8 mouse cellular contexts compared by ENCODE assay signal in the genomic region with DNA sequence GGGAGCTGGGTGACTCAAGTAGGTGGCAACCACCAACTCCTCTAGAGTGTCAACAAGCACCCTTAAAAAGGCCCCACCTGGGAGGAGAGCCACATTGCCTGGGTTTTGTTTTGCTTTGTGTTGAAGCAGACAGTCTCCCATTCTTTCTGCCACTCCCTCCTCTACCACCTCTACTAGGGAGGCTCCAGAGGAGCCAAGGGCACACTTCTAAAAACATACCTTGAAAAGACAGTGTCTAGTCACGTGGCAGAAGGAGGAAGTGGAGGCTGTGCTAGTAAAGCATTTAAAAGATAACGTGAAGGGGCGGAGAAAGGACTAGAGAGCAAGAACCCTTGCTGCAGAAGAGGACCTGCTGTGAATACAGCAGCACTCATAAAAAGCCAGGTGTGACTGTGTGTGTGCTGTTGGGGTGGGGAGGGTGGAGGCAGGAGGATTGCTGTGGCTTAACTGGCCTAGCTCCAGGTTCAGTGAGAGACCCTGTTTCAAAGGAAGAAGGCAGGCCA. TPM values are rescaled to one million over a fixed set of nuclear protein-coding genes. Genes with fewer than 3 reads are reported as not detected.
DNase-seq lines count a peak whose midpoint lies in the region; ATAC-seq and TF ChIP-seq lines count a peak whose summit lies in the region.

No protein-coding gene starts in this region.

- no peak for DNase-seq in heart, adult 11 months
- peak; percentile 89 for DNase-seq in T-cell, adult 2 months (ENCODE audit: low spot score)
- peak; percentile 76 to 81 for DNase-seq in lung, adult 18-20 months
- peak; percentile 58 for DNase-seq in thymus, adult 2 months
- DNase-seq in cerebellum, adult 11 months, result no peak
- no peak for DNase-seq in right cerebral cortex, adult 2 months (ENCODE audit: low spot score in 2 of 2)
- DNase-seq in gastrocnemius, postnatal 25 days, result no peak

- H3K9me3 ChIP-seq in heart, embryonic 15.5 days (replicated peaks), result no peaks in the 10 kb centered on the region

- no peak overlapping the region for H3K4me2 ChIP-seq in heart, embryonic 15.5 days

- ATAC-seq in heart, embryonic 15.5 days (replicated peaks; ENCODE audit: insufficient number of reproducible peaks, insufficient read depth, low FRiP score, low read depth), result no peak

- no peaks in the 10 kb centered on the region for H3K27me3 ChIP-seq in heart, embryonic 15.5 days
- H3K27me3 ChIP-seq in thymus, adult 2 months (ENCODE audit: control insufficient read depth, insufficient read depth, low read length), result no peaks in the 10 kb centered on the region

- no peak overlapping the region for H3K4me3 ChIP-seq in heart, embryonic 15.5 days
- no peak overlapping the region for H3K4me3 ChIP-seq in thymus, adult 2 months (ENCODE audit: control insufficient read depth, insufficient read depth, low read length)

- H3K9ac ChIP-seq in heart, embryonic 15.5 days, result no peak overlapping the region

- TF ChIP-seq CTCF in thymus, adult 2 months (IDR thresholded peaks at IDR 0.05; ENCODE audit: borderline replicate concordance, control insufficient read depth, extremely low read depth, insufficient read depth, low read length, poor library complexity), result no peak

- H3K4me1 ChIP-seq in heart, embryonic 15.5 days (replicated peaks), result peaks cover 53% of the 10 kb centered on the region
- H3K4me1 ChIP-seq in thymus, adult 2 months (replicated peaks; ENCODE audit: control insufficient read depth, insufficient read depth, low read length), result peaks cover 64% of the 10 kb centered on the region

- no peak for TF ChIP-seq POLR2A in thymus, adult 2 months (IDR thresholded peaks at IDR 0.05; ENCODE audit: control insufficient read depth, extremely low read depth, insufficient read depth, low read length, poor library complexity)

- H3K36me3 ChIP-seq in heart, embryonic 15.5 days, result no peaks in the 10 kb centered on the region
- H3K36me3 ChIP-seq in thymus, adult 2 months (ENCODE audit: control insufficient read depth, insufficient read depth, low read length), result no peaks in the 10 kb centered on the region

- H3K27ac ChIP-seq in heart, embryonic 15.5 days, result peak overlapping the region; percentile 54
- H3K27ac ChIP-seq in thymus, adult 2 months (ENCODE audit: control insufficient read depth, insufficient read depth, low read length), result peak overlapping the region; percentile 98

- 17% methylated on average over 3 of the region's 3 CpGs for WGBS in heart, embryonic 15.5 days
- 6% methylated on average over 3 of the region's 3 CpGs for WGBS in thymus, adult 2 months

RNA-seq across cellular contexts. Expression of a gene that starts 4.1 kb away (rescaled TPM):
- polyA plus RNA-seq in heart, embryonic 15.5 days (2015; fragmentation: Nextera tagmentation; extraction: Ambion mirVana), result 20.3 and 24.3 TPM in 2 replicates
- 114 and 121 TPM in 2 replicates for polyA plus RNA-seq in thymus, adult 2 months (2012; rRNA removed)
- 10 to 100 TPM; 27.6 to 31.9 TPM for total RNA-seq in gastrocnemius, postnatal 25 days (2021)

RNA-seq across cellular contexts. Expression of a gene that starts 56.4 kb away (rescaled TPM):
- polyA plus RNA-seq in heart, embryonic 15.5 days (2015; fragmentation: Nextera tagmentation; extraction: Ambion mirVana), result 751 and 850 TPM in 2 replicates
- 120 and 133 TPM in 2 replicates for polyA plus RNA-seq in thymus, adult 2 months (2012; rRNA removed)
- total RNA-seq in gastrocnemius, postnatal 25 days (2021), result 10 to 100 TPM; 26.5 to 56.8 TPM

Comparison
In these comparisons a context has a peak if more than half of its experiments do, and no peak if none do; other contexts are left out.
1. DNase-seq: peak in T-cell, adult 2 months (single experiment), lung, adult 18-20 months (2 of 2) and thymus, adult 2 months (single experiment); none in heart, adult 11 months (single experiment), cerebellum, adult 11 months (single experiment), right cerebral cortex, adult 2 months (0 of 2) and gastrocnemius, postnatal 25 days (single experiment).